Mouse (Mus musculus) ES-E14 (cell line): ENCODE data around the gene Gimap1.

ENCODE experiments used
- CHD2 ChIP-seq: IDR thresholded peaks from 2 replicates; pipeline ENCODE4 v1.6.1; 2014; ENCODE audit warnings: mild to moderate bottlenecking, low read depth, low read length, inconsistent platforms
- MAFK ChIP-seq: IDR thresholded peaks from 2 replicates; pipeline ENCODE4 v1.6.1; 2014; ENCODE audit warnings: mild to moderate bottlenecking, low read depth, low read length, inconsistent platforms; ENCODE audit not compliant: insufficient read depth
- ZC3H11A ChIP-seq: IDR thresholded peaks from 2 replicates; pipeline ENCODE4 v1.6.1; 2012; ENCODE audit warnings: low read depth, mild to moderate bottlenecking, inconsistent platforms, low read length, borderline replicate concordance
- ZNF384 ChIP-seq: IDR thresholded peaks from 2 replicates; pipeline ENCODE4 v1.6.1; 2012; ENCODE audit warnings: low read depth, low read length, inconsistent platforms

GRCm38 (mm10) chr6:48785189-48785588, 46.3 kb downstream of the Gimap1 start:
- TF ChIP-seq CHD2 = no peak
- TF ChIP-seq ZC3H11A = no peak
- no peak for TF ChIP-seq MAFK
- TF ChIP-seq ZNF384 = no peak
